Mouse (Mus musculus): ENCODE measurements around the gene Med27. TPM values are rescaled to one million over a fixed set of nuclear protein-coding genes. Genes with fewer than 3 reads are reported as not detected.

The Med27 gene
- polyA plus RNA-seq, 1 experiment from 2014 or later = 53.3 TPM

DNA sequence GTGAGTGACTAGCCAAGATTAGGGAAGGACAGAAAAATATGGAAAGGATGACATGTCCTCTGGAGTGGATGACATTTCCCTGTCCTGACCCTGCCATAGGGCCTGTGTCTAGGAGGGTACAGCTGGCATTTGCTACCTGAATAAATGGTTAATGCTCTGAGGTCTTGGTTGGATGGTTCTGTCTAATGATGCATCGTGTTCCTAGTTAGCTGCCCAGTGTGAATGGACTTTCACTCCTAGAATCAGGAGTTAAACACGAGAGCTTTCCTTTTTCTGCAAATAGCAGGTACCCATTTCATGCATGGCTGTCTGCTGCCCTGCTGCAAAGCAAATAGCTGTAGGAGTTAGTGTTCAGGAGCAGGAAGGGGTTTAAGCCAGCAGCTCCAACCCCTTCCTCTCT lies 141.0 kb downstream of the Med27 start:
- Histone ChIP-seq H3K9ac (no peak overlapping the region), H3K4me3 (replicated peaks) (no peak overlapping the region), H3K4me1 (peaks cover 33% of the 10 kb centered on the region), H3K36me3 (no peaks in the 10 kb centered on the region), H3K27me3 (no peaks in the 10 kb centered on the region), H3K4me2 (no peak overlapping the region), H3K9me3 (replicated peaks) (no peaks in the 10 kb centered on the region), H3K27ac (peak overlapping the region; percentile 45; the same call in 1 of the 2 replicates)
- 31% methylated on average over 2 of the region's 2 CpGs for WGBS
- peak; percentile 60; the same call in 1 of the 2 replicates for ATAC-seq (replicated peaks; ENCODE audit: low FRiP score)

DNA sequence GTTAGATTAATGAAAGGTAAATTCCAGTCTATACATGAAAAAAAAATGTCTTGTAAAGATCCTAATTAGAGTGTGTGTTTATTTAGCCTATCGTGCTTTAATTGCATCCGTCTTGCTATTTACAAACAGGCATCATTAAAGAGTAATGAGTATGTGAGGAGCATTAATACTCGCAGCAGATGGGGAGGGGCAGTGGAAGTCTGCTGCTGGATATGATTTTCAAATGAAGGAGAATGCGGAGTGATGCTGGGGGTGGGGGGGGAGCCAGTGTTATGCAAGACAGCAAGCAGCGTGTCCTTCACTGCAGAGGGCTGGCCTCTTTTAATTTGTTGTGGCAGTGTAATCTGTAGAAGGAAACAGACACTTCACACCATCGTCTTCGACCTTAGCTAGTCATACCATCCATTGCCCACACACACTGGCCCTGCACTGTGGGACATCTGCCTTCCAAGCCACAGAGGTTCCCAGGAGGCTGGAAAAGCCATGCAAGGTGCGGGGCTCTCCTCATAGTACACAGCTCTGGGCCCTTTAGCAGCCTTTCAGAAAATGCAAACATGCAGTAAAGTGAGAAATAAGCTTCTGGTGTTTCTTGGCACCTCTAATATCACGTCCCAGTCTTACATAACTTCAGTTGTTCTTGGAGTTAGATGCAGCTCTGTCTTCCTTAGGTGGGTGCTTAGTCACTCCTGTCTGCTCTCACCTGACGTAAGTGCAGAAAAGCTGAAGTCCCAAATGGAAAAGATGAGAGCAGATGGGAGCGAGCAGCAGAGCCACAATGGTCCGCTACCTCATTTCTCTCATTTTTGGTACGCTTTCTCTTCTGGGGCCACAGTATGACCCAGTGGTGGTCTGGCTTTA lies 142.0 kb downstream of the Med27 start:
- Histone ChIP-seq H3K36me3 (no peaks in the 10 kb centered on the region), H3K4me3 (replicated peaks) (no peak overlapping the region), H3K27ac (no peak overlapping the region), H3K4me2 (no peak overlapping the region), H3K4me1 (peaks cover 39% of the 10 kb centered on the region), H3K9me3 (replicated peaks) (no peaks in the 10 kb centered on the region), H3K27me3 (no peaks in the 10 kb centered on the region), H3K9ac (no peak overlapping the region)
- ATAC-seq (replicated peaks; ENCODE audit: low FRiP score) = no peak
- WGBS = 79% methylated on average over 13 of the region's 13 CpGs

DNA sequence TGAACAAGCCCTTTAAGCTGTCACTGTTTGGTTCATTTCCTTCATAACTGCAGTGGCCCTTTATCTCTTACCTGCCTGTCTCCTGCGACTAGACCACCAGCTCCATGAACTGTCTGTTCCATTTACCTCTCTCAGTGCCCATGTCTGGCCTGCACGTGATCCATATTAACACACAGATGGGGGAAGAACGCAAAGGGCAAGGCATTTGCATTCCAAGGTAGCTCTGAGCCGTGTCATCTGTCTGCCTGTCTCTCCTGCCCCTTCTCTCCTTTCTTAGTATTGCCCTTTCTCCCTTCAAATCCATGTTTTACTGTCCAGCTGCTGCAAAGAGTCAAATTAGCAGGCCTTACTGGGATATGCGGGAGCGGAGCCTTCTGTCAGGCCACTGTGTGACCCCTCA lies 145.0 kb downstream of the Med27 start:
- ATAC-seq (replicated peaks; ENCODE audit: low FRiP score) = peak; percentile 69; the same call in 1 of the 2 replicates
- Histone ChIP-seq H3K9ac (no peak overlapping the region), H3K36me3 (no peaks in the 10 kb centered on the region), H3K4me2 (no peak overlapping the region), H3K9me3 (replicated peaks) (no peaks in the 10 kb centered on the region), H3K4me1 (peaks cover 34% of the 10 kb centered on the region), H3K27ac (no peak overlapping the region), H3K4me3 (replicated peaks) (no peak overlapping the region), H3K27me3 (no peaks in the 10 kb centered on the region)
- WGBS = 58% methylated on average over 6 of the region's 6 CpGs

DNA sequence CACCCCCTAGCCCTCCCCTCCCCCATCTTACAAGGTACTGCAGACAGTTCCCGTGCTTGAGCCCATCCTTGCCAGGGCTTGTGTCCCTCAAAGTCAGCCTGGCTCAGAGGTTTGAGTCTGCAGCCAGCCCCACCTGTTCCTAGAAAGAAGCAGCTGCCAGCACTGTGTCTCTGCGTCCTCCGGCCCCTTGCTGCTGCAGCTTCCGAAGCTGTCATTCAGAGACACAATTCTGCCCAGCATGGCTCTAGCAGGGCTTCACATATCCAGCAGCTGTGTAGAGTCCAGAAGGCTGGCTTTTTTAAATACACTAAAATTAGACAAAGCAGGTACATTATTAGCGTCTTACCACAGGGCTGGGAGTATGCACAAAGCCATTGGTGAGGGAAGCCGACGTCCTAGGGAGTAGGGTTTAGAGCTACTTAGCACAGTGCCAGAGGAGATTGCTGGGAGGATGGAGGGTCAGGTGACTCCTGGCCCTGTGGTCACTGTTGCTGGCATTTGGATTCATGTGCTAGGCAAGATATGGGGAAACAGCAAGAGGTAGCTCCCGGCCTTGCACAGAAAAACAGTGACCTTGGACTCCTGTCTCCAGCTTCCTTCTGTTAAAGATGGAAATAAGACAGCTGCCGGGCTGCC lies 146.9 kb downstream of the Med27 start:
- no peak for ATAC-seq (replicated peaks; ENCODE audit: low FRiP score)
- Histone ChIP-seq H3K9me3 (replicated peaks) (no peaks in the 10 kb centered on the region), H3K9ac (no peak overlapping the region), H3K27ac (no peak overlapping the region), H3K4me2 (no peak overlapping the region), H3K27me3 (no peaks in the 10 kb centered on the region), H3K36me3 (no peaks in the 10 kb centered on the region), H3K4me1 (peaks cover 26% of the 10 kb centered on the region), H3K4me3 (replicated peaks) (no peak overlapping the region)
- WGBS = 32% methylated on average over 9 of the region's 9 CpGs

DNA sequence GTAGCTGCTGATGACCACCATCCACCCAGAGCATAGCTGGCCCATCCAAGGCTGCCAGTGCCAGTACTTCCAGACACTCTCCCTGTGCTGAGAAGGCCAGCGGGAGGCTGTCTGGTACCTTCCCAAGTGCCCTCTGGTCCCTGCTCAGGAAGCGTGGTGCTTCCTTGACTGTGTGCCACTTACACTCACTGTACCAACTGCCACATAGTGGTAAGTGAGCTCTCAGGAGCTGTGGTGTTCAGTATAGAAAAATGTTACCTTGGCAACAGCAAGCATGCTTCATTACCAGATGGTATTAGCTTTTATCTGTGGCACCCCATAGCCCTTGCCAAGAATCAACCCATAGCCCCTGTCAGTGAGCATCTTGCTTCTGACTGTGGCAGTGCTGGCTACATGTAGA lies 148.7 kb downstream of the Med27 start:
- Histone ChIP-seq H3K4me1 (peaks cover 24% of the 10 kb centered on the region), H3K9me3 (replicated peaks) (no peaks in the 10 kb centered on the region), H3K36me3 (no peaks in the 10 kb centered on the region), H3K27me3 (no peaks in the 10 kb centered on the region), H3K4me3 (replicated peaks) (no peak overlapping the region), H3K27ac (no peak overlapping the region), H3K4me2 (no peak overlapping the region), H3K9ac (no peak overlapping the region)
- 84% methylated on average over 2 of the region's 2 CpGs for WGBS
- ATAC-seq (replicated peaks; ENCODE audit: low FRiP score) = no peak

DNA sequence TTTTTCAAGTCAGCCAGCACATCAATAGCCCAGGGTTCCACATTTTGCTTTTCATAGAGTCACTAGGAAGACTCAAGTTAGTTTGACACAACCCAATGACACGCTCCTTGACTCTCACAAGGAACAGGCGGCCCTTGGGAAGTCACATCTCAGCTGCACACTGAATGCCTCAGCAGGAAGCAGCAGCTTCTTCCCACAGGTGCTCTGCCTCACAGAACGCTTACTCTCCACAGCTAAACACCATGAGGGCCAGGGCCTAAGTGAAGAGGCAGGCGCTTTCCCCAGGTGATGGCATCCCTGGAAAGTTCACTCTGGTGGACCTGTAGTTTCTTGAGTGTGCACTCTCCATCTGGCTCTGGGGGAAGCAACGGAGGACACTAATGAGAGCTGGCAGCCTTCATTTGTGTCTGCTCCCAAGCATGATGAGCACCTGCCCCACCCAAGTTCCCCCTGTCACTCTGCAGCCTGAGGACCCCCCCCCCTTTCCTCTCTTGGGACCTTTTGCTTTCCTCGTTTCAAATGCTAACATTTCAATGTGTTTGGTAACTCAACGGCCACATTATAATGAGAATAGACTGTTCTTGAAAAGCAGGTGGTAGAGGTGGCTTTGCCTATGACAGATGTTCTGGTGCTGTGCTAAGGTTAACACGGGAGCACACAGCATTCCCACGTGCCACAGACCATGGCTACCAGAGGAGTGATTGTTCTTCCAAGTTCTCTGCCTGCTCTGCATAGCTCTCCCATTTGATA lies 154.2 kb downstream of the Med27 start:
- Histone ChIP-seq H3K4me2 (no peak overlapping the region), H3K27me3 (no peaks in the 10 kb centered on the region), H3K9me3 (replicated peaks) (no peaks in the 10 kb centered on the region), H3K27ac (no peak overlapping the region), H3K36me3 (no peaks in the 10 kb centered on the region), H3K9ac (no peak overlapping the region), H3K4me1 (no peaks in the 10 kb centered on the region), H3K4me3 (replicated peaks) (no peak overlapping the region)
- WGBS = 81% methylated on average over 9 of the region's 9 CpGs
- no peak for ATAC-seq (replicated peaks; ENCODE audit: low FRiP score)

DNA sequence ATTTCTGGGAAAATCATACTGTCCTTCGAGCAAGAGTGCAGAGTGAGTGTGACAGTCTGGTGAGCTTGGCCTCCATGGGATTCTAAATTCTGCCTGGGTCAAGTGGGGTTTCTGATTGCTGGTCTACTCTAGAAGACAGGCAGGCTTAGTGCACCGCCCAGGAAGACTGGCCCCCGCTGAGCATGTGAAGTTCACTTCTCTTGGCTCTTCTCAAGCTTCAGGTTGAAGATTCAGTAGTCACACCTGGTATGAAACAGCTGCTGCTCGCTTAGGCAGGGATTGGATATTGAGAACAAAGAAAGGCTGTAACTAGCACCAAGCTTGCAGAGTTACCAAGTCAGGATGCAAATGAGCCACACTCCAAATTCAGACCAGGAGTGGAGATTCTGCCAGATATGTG lies 154.8 kb downstream of the Med27 start:
- H3K36me3 ChIP-seq = no peaks in the 10 kb centered on the region
- H3K27ac ChIP-seq = no peak overlapping the region
- no peak overlapping the region for H3K9ac ChIP-seq
- no peaks in the 10 kb centered on the region for H3K27me3 ChIP-seq
- H3K9me3 ChIP-seq (replicated peaks) = no peaks in the 10 kb centered on the region
- H3K4me1 ChIP-seq = no peaks in the 10 kb centered on the region
- no peak for ATAC-seq (replicated peaks; ENCODE audit: low FRiP score)
- 81% methylated on average over 4 of the region's 4 CpGs for WGBS
- H3K4me2 ChIP-seq = no peak overlapping the region
- H3K4me3 ChIP-seq (replicated peaks) = no peak overlapping the region

DNA sequence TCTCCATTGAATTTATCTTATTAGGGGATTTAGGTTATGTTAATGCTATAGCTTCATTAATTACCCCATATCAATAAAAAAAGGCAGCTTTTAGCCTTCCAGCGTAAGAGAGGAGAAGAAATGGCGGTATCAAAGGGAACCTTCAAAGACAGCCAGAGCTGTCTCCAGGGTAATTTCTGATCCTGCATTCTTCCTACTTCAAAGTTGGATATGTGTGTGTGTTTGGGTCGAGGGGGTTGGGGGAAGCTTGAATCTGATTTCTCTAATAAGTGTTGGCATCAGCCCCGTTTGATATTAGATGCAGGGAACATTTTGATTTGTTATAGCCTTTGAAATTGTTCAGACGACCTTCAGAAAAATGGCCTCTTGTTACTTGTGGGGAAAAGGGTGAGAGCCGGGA lies 158.2 kb downstream of the Med27 start:
- no peaks in the 10 kb centered on the region for H3K9me3 ChIP-seq (replicated peaks)
- no peaks in the 10 kb centered on the region for H3K27me3 ChIP-seq
- no peaks in the 10 kb centered on the region for H3K36me3 ChIP-seq
- WGBS = 71% methylated on average over 6 of the region's 6 CpGs
- ATAC-seq (replicated peaks; ENCODE audit: low FRiP score) = no peak
- H3K4me2 ChIP-seq = no peak overlapping the region
- H3K9ac ChIP-seq = no peak overlapping the region
- H3K27ac ChIP-seq = no peak overlapping the region
- H3K4me1 ChIP-seq = no peaks in the 10 kb centered on the region
- H3K4me3 ChIP-seq (replicated peaks) = no peak overlapping the region

DNA sequence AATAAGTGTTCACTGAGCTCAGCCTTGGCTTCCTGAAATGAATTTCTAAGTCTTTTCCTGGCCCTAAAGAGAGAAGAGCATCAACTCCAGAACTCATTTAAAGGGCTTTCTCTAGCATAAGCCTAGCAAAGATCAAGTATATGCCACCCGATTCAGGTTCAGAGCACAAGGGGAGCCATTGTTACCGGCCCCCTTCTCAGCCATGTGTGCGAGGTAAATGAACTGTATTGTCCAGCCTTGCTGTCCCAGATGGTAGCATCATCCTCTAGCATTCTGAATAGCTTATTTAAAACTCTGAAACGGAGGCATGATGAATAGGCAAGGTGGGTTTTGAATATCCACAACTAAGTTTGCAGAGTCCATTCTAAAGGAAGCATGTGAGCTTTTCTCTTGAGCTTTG lies 159.8 kb downstream of the Med27 start:
- no peak overlapping the region for H3K27ac ChIP-seq
- no peak overlapping the region for H3K4me3 ChIP-seq (replicated peaks)
- H3K27me3 ChIP-seq = no peaks in the 10 kb centered on the region
- H3K4me1 ChIP-seq = no peaks in the 10 kb centered on the region
- H3K9me3 ChIP-seq (replicated peaks) = no peaks in the 10 kb centered on the region
- no peak for ATAC-seq (replicated peaks; ENCODE audit: low FRiP score)
- no peaks in the 10 kb centered on the region for H3K36me3 ChIP-seq
- no peak overlapping the region for H3K4me2 ChIP-seq
- H3K9ac ChIP-seq = no peak overlapping the region
- 78% methylated on average over 4 of the region's 4 CpGs for WGBS

DNA sequence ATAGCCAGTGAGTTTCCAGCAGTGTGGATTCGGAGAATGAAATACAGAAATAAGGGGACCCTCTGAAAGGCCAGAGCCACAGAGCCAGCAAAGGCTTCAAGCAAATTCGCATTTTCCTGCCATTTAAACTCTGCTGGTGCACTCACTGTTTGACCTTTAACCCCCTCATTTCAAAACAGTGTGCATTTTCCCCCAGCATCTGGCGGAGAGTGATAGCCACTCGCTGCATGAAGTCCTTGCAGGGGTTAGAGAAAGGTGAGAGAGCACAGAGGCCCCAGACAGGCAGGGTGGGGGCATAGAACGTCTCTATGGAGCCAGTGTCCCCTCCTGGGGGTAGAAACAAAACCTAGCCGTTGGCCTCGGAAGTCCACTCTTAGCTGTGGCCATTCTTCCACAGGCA lies 166.5 kb downstream of the Med27 start:
- Histone ChIP-seq H3K27ac (no peak overlapping the region), H3K27me3 (no peaks in the 10 kb centered on the region), H3K36me3 (no peaks in the 10 kb centered on the region), H3K9me3 (replicated peaks) (no peaks in the 10 kb centered on the region), H3K9ac (no peak overlapping the region), H3K4me3 (replicated peaks) (no peak overlapping the region), H3K4me2 (no peak overlapping the region), H3K4me1 (peaks cover 4% of the 10 kb centered on the region)
- ATAC-seq (replicated peaks; ENCODE audit: low FRiP score) = no peak
- WGBS = 46% methylated on average over 7 of the region's 7 CpGs

DNA sequence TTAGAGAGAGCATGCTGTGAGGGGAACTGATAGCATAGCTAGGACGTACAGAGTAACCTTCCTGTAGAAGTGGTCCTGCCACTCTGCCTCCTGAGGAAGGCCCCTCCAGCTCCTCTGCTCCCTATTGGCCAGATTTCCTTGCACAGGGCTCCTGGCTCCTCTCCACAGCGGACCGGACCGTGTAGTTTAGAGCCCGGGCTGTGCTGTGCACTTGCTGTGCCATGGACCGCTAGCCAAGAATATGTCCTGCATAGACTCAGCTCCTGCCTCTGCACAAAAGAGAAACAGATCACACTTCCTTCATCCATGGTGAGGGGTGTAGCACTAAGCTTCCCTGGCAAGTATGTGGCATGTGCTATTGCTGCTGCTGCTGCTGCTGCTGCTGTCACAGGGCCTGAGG lies 168.2 kb downstream of the Med27 start:
- no peak for ATAC-seq (replicated peaks; ENCODE audit: low FRiP score)
- peaks cover 4% of the 10 kb centered on the region for H3K4me1 ChIP-seq
- WGBS = 79% methylated on average over 6 of the region's 6 CpGs
- no peaks in the 10 kb centered on the region for H3K9me3 ChIP-seq (replicated peaks)
- H3K27me3 ChIP-seq = no peaks in the 10 kb centered on the region
- no peak overlapping the region for H3K4me3 ChIP-seq (replicated peaks)
- no peaks in the 10 kb centered on the region for H3K36me3 ChIP-seq
- H3K9ac ChIP-seq = no peak overlapping the region
- no peak overlapping the region for H3K4me2 ChIP-seq
- H3K27ac ChIP-seq = no peak overlapping the region

DNA sequence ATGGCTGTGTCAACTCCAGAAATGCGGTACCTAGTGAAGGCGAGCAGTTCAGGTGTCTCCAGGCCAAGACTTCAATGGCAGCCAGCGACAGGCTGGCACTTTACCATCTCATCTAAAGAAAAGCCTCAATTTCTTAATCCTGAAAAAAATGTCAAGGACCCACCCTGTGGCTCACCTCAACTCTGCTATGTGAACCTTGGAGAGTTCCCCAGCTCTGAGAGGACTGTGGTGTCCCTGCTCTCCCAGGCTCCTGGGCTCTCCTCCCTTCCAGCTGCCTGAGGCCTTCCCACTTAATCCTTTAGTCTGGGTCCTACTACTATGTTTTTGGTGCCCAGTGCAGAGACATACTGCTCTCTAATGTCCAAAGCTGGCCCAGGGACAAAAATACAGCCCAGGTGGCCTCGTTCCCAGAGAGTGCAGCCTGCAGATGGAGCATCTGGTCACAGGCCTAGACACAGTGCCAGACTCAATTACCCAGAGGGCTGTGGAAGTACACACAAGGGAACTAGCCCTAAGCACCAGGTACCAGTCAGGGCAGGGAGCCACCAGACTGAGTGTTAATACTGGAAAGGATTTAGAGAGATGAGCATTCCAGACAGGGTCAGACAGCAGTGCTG lies 169.3 kb downstream of the Med27 start:
- Histone ChIP-seq H3K4me2 (no peak overlapping the region), H3K27me3 (no peaks in the 10 kb centered on the region), H3K4me3 (replicated peaks) (no peak overlapping the region), H3K27ac (no peak overlapping the region), H3K9ac (no peak overlapping the region), H3K9me3 (replicated peaks) (no peaks in the 10 kb centered on the region), H3K4me1 (peaks cover 4% of the 10 kb centered on the region), H3K36me3 (no peaks in the 10 kb centered on the region)
- no peak for ATAC-seq (replicated peaks; ENCODE audit: low FRiP score)
- 91% methylated on average over 4 of the region's 4 CpGs for WGBS

Measured in kidney, embryonic 15.5 days (tissue).